Mouse (Mus musculus): ENCODE measurements around the gene 4931409K22Rik. TPM values are rescaled to one million over a fixed set of nuclear protein-coding genes. Genes with fewer than 3 reads are reported as not detected.

The 4931409K22Rik gene
- polyA plus RNA-seq, 1 experiment from 2014 or later: 0.16 TPM

- H3K4me1 ChIP-seq (ENCODE audit: control insufficient read depth, insufficient read depth, low read length): peaks cover 14% of the 10 kb centered on the region; the same call in 1 of the 2 replicates
- H3K36me3 ChIP-seq (ENCODE audit: control insufficient read depth, insufficient read depth, low read length): no peaks in the 10 kb centered on the region
- H3K27ac ChIP-seq (ENCODE audit: low read depth, low read length): no peak overlapping the region
- H3K27me3 ChIP-seq (ENCODE audit: control insufficient read depth, insufficient read depth, low read length): no peaks in the 10 kb centered on the region
- H3K9ac ChIP-seq (replicated peaks; ENCODE audit: low read depth, low read length): no peak overlapping the region
- no peak overlapping the region for H3K4me2 ChIP-seq (ENCODE audit: low read depth, low read length)
- WGBS: 74% methylated on average over 5 of the region's 5 CpGs
- no peak for ATAC-seq (ENCODE audit: low read depth)
- no peak overlapping the region for H3K4me3 ChIP-seq (ENCODE audit: low read depth, low read length)
- H3K9me3 ChIP-seq (ENCODE audit: control insufficient read depth, low read length): no peaks in the 10 kb centered on the region
These were observed 2.9 kb downstream of the 4931409K22Rik start for GRCm38 (mm10) chr5:24553621-24554244.

- Histone ChIP-seq H3K4me3 (ENCODE audit: low read depth, low read length) (no peak overlapping the region), H3K9ac (replicated peaks; ENCODE audit: low read depth, low read length) (no peak overlapping the region), H3K9me3 (ENCODE audit: control insufficient read depth, low read length) (no peaks in the 10 kb centered on the region), H3K4me1 (ENCODE audit: control insufficient read depth, insufficient read depth, low read length) (peaks cover 14% of the 10 kb centered on the region; the same call in 1 of the 2 replicates), H3K36me3 (ENCODE audit: control insufficient read depth, insufficient read depth, low read length) (no peaks in the 10 kb centered on the region), H3K4me2 (ENCODE audit: low read depth, low read length) (peak overlapping the region; percentile 31; the same call in 1 of the 2 replicates), H3K27me3 (ENCODE audit: control insufficient read depth, insufficient read depth, low read length) (no peaks in the 10 kb centered on the region), H3K27ac (ENCODE audit: low read depth, low read length) (no peak overlapping the region)
- WGBS: 38% methylated on average over 2 of the region's 2 CpGs
- no peak for ATAC-seq (ENCODE audit: low read depth)
These were observed 5.3 kb downstream of the 4931409K22Rik start for GRCm38 (mm10) chr5:24551317-24551688.

- Histone ChIP-seq H3K27me3 (ENCODE audit: control insufficient read depth, insufficient read depth, low read length) (no peaks in the 10 kb centered on the region), H3K27ac (ENCODE audit: low read depth, low read length) (peak overlapping the region; percentile 67; the same call in 1 of the 2 replicates), H3K9ac (replicated peaks; ENCODE audit: low read depth, low read length) (no peak overlapping the region), H3K4me2 (ENCODE audit: low read depth, low read length) (peak overlapping the region; percentile 31; the same call in 1 of the 2 replicates), H3K4me3 (ENCODE audit: low read depth, low read length) (no peak overlapping the region), H3K9me3 (ENCODE audit: control insufficient read depth, low read length) (no peaks in the 10 kb centered on the region), H3K36me3 (ENCODE audit: control insufficient read depth, insufficient read depth, low read length) (no peaks in the 10 kb centered on the region), H3K4me1 (ENCODE audit: control insufficient read depth, insufficient read depth, low read length) (peaks cover 14% of the 10 kb centered on the region; the same call in 1 of the 2 replicates)
- WGBS: 21% methylated on average over 26 of the region's 26 CpGs
- ATAC-seq (ENCODE audit: low read depth): peak; percentile 88
These were observed 5.9 kb downstream of the 4931409K22Rik start for GRCm38 (mm10) chr5:24550598-24551316.

GRCm38 (mm10) chr5:24542643-24543042, 14.0 kb downstream of the 4931409K22Rik start:
- H3K4me2 ChIP-seq (ENCODE audit: low read depth, low read length): no peak overlapping the region
- no peaks in the 10 kb centered on the region for H3K4me1 ChIP-seq (ENCODE audit: control insufficient read depth, insufficient read depth, low read length)
- H3K27me3 ChIP-seq (ENCODE audit: control insufficient read depth, insufficient read depth, low read length): no peaks in the 10 kb centered on the region
- no peak for ATAC-seq (ENCODE audit: low read depth)
- H3K27ac ChIP-seq (ENCODE audit: low read depth, low read length): no peak overlapping the region
- no peak overlapping the region for H3K4me3 ChIP-seq (ENCODE audit: low read depth, low read length)
- H3K9me3 ChIP-seq (ENCODE audit: control insufficient read depth, low read length): no peaks in the 10 kb centered on the region
- 76% methylated on average over 7 of the region's 7 CpGs for WGBS
- no peak overlapping the region for H3K9ac ChIP-seq (replicated peaks; ENCODE audit: low read depth, low read length)
- H3K36me3 ChIP-seq (ENCODE audit: control insufficient read depth, insufficient read depth, low read length): no peaks in the 10 kb centered on the region

GRCm38 (mm10) chr5:24541144-24541569, 15.5 kb downstream of the 4931409K22Rik start:
- H3K9ac ChIP-seq (replicated peaks; ENCODE audit: low read depth, low read length): no peak overlapping the region
- WGBS: 54% methylated on average over 6 of the region's 6 CpGs
- H3K36me3 ChIP-seq (ENCODE audit: control insufficient read depth, insufficient read depth, low read length): no peaks in the 10 kb centered on the region
- no peak overlapping the region for H3K4me2 ChIP-seq (ENCODE audit: low read depth, low read length)
- H3K27ac ChIP-seq (ENCODE audit: low read depth, low read length): no peak overlapping the region
- no peaks in the 10 kb centered on the region for H3K27me3 ChIP-seq (ENCODE audit: control insufficient read depth, insufficient read depth, low read length)
- H3K4me1 ChIP-seq (ENCODE audit: control insufficient read depth, insufficient read depth, low read length): no peaks in the 10 kb centered on the region
- H3K9me3 ChIP-seq (ENCODE audit: control insufficient read depth, low read length): no peaks in the 10 kb centered on the region
- no peak overlapping the region for H3K4me3 ChIP-seq (ENCODE audit: low read depth, low read length)
- no peak for ATAC-seq (ENCODE audit: low read depth)

- WGBS: 42% methylated on average over 14 of the region's 14 CpGs
- ATAC-seq (ENCODE audit: low read depth): no peak
- Histone ChIP-seq H3K9ac (replicated peaks; ENCODE audit: low read depth, low read length) (no peak within 1 kb of the TSS), H3K27me3 (ENCODE audit: control insufficient read depth, insufficient read depth, low read length) (no peaks in the 10 kb centered on the region), H3K4me3 (ENCODE audit: low read depth, low read length) (no peak within 1 kb of the TSS), H3K27ac (ENCODE audit: low read depth, low read length) (no peak within 1 kb of the TSS), H3K4me2 (ENCODE audit: low read depth, low read length) (no peak within 1 kb of the TSS; the same call in 1 of the 2 replicates), H3K9me3 (ENCODE audit: control insufficient read depth, low read length) (no peaks in the 10 kb centered on the region), H3K36me3 (ENCODE audit: control insufficient read depth, insufficient read depth, low read length) (no peaks in the 10 kb centered on the region), H3K4me1 (ENCODE audit: control insufficient read depth, insufficient read depth, low read length) (no peaks in the 10 kb centered on the region)
These were observed 16.0 kb downstream of the 4931409K22Rik start, which contains the start of gene Asb10 for GRCm38 (mm10) chr5:24540387-24541143. Gene Asb10, minus strand, starts transcription at chr5:24540978.

- no peaks in the 10 kb centered on the region for H3K9me3 ChIP-seq (ENCODE audit: control insufficient read depth, low read length)
- no peak for ATAC-seq (ENCODE audit: low read depth)
- H3K4me2 ChIP-seq (ENCODE audit: low read depth, low read length): no peak overlapping the region
- H3K27me3 ChIP-seq (ENCODE audit: control insufficient read depth, insufficient read depth, low read length): no peaks in the 10 kb centered on the region
- no peak overlapping the region for H3K27ac ChIP-seq (ENCODE audit: low read depth, low read length)
- H3K36me3 ChIP-seq (ENCODE audit: control insufficient read depth, insufficient read depth, low read length): no peaks in the 10 kb centered on the region
- H3K4me3 ChIP-seq (ENCODE audit: low read depth, low read length): no peak overlapping the region
- no peaks in the 10 kb centered on the region for H3K4me1 ChIP-seq (ENCODE audit: control insufficient read depth, insufficient read depth, low read length)
- H3K9ac ChIP-seq (replicated peaks; ENCODE audit: low read depth, low read length): no peak overlapping the region
- WGBS: 86% methylated on average over 22 of the region's 22 CpGs
These were observed 16.9 kb downstream of the 4931409K22Rik start for GRCm38 (mm10) chr5:24539571-24540296.

GRCm38 (mm10) chr5:24537618-24538017, 19.0 kb downstream of the 4931409K22Rik start:
- Histone ChIP-seq H3K4me3 (ENCODE audit: low read depth, low read length) (no peak overlapping the region), H3K4me1 (ENCODE audit: control insufficient read depth, insufficient read depth, low read length) (no peaks in the 10 kb centered on the region), H3K4me2 (ENCODE audit: low read depth, low read length) (no peak overlapping the region), H3K36me3 (ENCODE audit: control insufficient read depth, insufficient read depth, low read length) (no peaks in the 10 kb centered on the region), H3K9ac (replicated peaks; ENCODE audit: low read depth, low read length) (no peak overlapping the region), H3K27me3 (ENCODE audit: control insufficient read depth, insufficient read depth, low read length) (no peaks in the 10 kb centered on the region), H3K9me3 (ENCODE audit: control insufficient read depth, low read length) (no peaks in the 10 kb centered on the region), H3K27ac (ENCODE audit: low read depth, low read length) (no peak overlapping the region)
- no peak for ATAC-seq (ENCODE audit: low read depth)
- WGBS: 63% methylated on average over 16 of the region's 16 CpGs
